ENCODE assay signal across 14 mouse cellular contexts in the genomic region with DNA sequence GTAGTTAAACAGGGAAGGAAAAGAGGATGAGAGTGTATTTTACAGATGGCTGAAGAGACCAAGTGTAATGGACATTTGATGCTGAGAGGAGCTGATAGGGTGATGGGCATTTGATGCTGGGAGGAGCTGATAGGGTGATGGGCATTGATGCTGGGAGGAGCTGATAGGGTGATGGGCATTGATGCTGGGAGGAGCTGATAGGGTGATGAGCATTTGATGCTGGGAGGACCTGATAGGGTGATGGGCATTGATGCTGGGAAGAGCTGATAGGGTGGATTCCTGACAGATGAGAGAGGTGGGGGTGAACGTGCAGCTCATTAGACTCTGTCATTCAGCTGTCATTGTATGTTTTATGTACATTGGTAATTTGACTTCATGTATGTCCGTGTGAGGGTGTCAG. TPM values are rescaled to one million over a fixed set of nuclear protein-coding genes. Genes with fewer than 3 reads are reported as not detected.
DNase-seq lines count a peak whose midpoint lies in the region; ATAC-seq and TF ChIP-seq lines count a peak whose summit lies in the region.
"Had no signal": no experiment of that assay in that cellular context is flagged by ENCODE, and none has a peak within 500 bp of the region (broad histone marks: within the 10 kb centered on the region; RNA-seq: fewer than 3 reads in every experiment).

No protein-coding gene starts in this region.

- H3K36me3 ChIP-seq in limb, embryonic 10.5 days: peaks cover 6% of the 10 kb centered on the region
- H3K36me3 ChIP-seq: G1E had no signal

- TF ChIP-seq CTCF in bone marrow, adult 2 months (IDR thresholded peaks at IDR 0.05; ENCODE audit: control insufficient read depth, insufficient read depth, low read length): no peak

- peaks cover 3% of the 10 kb centered on the region for H3K4me1 ChIP-seq in bone marrow, adult 2 months (ENCODE audit: control insufficient read depth, insufficient read depth, low read length)
- H3K4me1 ChIP-seq in limb, embryonic 10.5 days: peaks cover 47% of the 10 kb centered on the region

- H3K27ac ChIP-seq in bone marrow, adult 2 months (ENCODE audit: control insufficient read depth, insufficient read depth, low read depth, low read length, poor library complexity): peak overlapping the region; percentile 77; the same call in 1 of the 2 replicates
- peak overlapping the region; percentile 81 for H3K27ac ChIP-seq in limb, embryonic 10.5 days
- H3K27ac ChIP-seq: heart, adult 2 months had no signal

- H3K4me3 ChIP-seq in bone marrow, adult 2 months (replicated peaks; ENCODE audit: control insufficient read depth, low read depth, low read length): no peak overlapping the region
- H3K4me3 ChIP-seq in limb, embryonic 10.5 days: no peak overlapping the region
- H3K4me3 ChIP-seq: heart, adult 2 months had no signal

- peak; percentile 11 for DNase-seq in heart, adult 11 months
- DNase-seq in heart, adult 18-20 months: no peak
- DNase-seq in limb, embryonic 10.5 days (ENCODE audit: low spot score): no peak
- no peak for DNase-seq in T-cell, adult 2 months (ENCODE audit: low spot score)
- DNase-seq in urinary bladder, postnatal 36 days (ENCODE audit: low spot score in 2 of 2): no peak
- DNase-seq: cerebellum, adult 11 months; heart, adult 2 months; heart, postnatal 4 days; lung, postnatal 4 days; right cerebral cortex, postnatal 25 days had no signal

- no peak for TF ChIP-seq POLR2A in bone marrow, adult 2 months (IDR thresholded peaks at IDR 0.05; ENCODE audit: borderline replicate concordance, control insufficient read depth, low read depth, low read length)

- H3K27me3 ChIP-seq in limb, embryonic 10.5 days (ENCODE audit: low read depth, poor library complexity, severe bottlenecking): no peaks in the 10 kb centered on the region

- H3K9me3 ChIP-seq in limb, embryonic 10.5 days (replicated peaks): 0 out of 2 replicates have a peak, but pooled peaks cover 6% of the 10 kb centered on the region

- peak; percentile 49 for ATAC-seq in megakaryocyte, adult 5-6 weeks (ENCODE audit: poor library complexity, severe bottlenecking)
- no peak for ATAC-seq in inflammation-experienced regulatory T-cells, adult 6 months

- WGBS in bone marrow, adult 2 months: 70% methylated on average over 2 of the region's 2 CpGs
- 73% methylated on average over 2 of the region's 2 CpGs for WGBS in limb, embryonic 10.5 days

RNA-seq across cellular contexts. Expression of a gene that starts 47.5 kb away (rescaled TPM):
- 10 to 100 TPM in 1 of 2 experiments, 1 to 10 TPM in 1; 5.1 to 11.5 TPM for total RNA-seq in heart, adult 18-20 months (2021)
- 790 and 1,396 TPM in 2 replicates for polyA plus RNA-seq in bone marrow, adult 2 months (2011; ENCODE audit: insufficient read depth, insufficient read length, low replicate concordance, missing spikeins)
- 568 and 623 TPM in 2 replicates for polyA plus RNA-seq in limb, embryonic 10.5 days (2016; fragmentation: Nextera tagmentation; extraction: Ambion mirVana)
- total RNA-seq in megakaryocyte, adult 5-6 weeks (2015): 469 and 474 TPM in 2 replicates
- 421 and 545 TPM in 2 replicates for total RNA-seq in megakaryocyte, adult 5-6 weeks (2017)
- polyA plus RNA-seq in inflammation-experienced regulatory T-cells, adult 6 months (2017; shearing (Covaris generic)): 1 to 10 TPM in 2 of 3 experiments, under 1 TPM in 1; 0.43 to 2.3 (median 2.2) TPM

Comparison
In these comparisons a context has a peak if more than half of its experiments do, and no peak if none do; other contexts are left out.
1. RNA of a gene that starts 47.5 kb away (polyA plus RNA-seq): 790 to 1,396 TPM in bone marrow, adult 2 months and 568 to 623 TPM in limb, embryonic 10.5 days; 0.43 to 2.3 TPM in inflammation-experienced regulatory T-cells, adult 6 months; every median in the first group is over 100 times any median in the second.